Mouse (Mus musculus): ENCODE data around the gene Rpa3.

Rpa3 gene

DNA sequence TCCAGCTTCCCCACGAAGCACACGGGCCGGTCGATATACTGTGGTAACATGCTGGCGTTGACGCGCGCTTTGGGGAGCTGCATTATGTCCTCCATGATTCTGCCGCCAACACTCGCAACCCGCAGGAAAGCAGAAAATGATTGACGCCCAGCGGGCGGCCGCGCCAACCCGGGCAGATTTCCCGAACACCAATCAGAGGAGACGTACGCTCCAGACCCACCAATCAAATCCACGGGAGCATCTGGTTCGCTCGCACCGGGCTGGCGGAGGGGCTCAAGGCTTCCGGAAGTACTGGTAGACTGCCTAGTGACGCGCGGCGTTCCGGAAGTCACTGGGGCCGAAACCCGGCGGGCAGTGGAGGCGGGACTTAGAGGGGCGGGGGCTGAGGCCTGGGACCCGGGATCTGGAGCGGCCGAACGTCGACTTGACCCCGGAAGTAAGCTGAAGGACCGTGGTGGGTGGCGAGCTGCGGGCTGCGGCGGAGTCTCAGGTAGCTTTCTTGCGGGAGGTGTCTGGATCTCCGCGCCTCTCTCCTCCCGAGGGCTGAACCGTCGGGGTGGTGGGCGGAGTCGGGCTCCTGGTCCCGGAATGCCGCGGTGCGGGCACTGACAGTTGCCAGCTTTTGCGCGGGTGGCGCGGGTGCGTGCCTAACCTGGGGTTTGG is at the start of gene Rpa3, which contains the start of the genes Umad1 and Gm45062:
Gene Rpa3 (minus strand): TSS at position 170 of the 663 bp plus-strand sequence.
Gene Umad1 (plus strand): TSS at position 285 of the 663 bp plus-strand sequence.
Gene Gm45062 (plus strand): TSS at position 447 of the 663 bp plus-strand sequence.
- peak; percentile 95 for DNase-seq

DNA sequence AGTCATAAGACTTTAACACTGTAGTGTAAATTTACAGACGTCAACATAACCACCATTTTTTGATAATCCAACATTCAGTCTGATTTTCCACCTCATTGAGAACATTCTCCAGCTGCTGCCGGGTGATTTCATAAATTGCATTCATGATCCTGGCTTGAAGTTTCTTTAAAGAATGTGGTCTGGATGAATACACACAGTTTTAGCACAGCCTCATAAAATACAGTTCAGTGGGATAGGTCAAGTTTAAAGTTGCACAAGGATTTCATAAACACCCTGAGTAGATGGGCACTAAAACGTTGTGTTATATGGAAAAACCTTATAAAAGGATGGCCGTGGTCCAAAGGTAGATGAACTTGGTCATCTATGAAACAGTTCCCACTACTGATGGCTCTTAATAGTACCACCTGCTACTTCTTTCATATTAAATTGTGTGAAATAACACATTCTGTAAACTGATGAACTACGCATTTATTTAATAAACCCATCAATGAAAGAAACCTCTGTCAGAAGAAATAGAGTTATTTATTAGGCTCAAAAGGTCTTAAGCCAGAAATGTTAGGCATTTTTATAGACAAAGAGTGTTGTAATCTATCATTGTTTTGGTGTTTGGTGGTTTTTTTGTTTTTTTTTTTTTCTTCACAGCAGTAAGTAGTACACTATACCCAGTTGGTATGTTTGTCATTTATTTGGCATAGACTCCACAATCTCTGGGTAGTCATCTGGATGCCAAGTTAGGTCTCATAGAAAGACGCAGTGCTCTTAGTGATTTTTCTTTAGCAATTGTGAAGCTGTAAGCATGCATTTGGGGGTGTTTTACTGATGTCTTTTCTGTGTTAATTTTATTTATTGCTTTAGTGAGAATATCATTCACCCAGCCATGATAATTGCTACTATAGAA is 49.2 kb upstream of the Rpa3 start:
- DNase-seq = no peak

DNA sequence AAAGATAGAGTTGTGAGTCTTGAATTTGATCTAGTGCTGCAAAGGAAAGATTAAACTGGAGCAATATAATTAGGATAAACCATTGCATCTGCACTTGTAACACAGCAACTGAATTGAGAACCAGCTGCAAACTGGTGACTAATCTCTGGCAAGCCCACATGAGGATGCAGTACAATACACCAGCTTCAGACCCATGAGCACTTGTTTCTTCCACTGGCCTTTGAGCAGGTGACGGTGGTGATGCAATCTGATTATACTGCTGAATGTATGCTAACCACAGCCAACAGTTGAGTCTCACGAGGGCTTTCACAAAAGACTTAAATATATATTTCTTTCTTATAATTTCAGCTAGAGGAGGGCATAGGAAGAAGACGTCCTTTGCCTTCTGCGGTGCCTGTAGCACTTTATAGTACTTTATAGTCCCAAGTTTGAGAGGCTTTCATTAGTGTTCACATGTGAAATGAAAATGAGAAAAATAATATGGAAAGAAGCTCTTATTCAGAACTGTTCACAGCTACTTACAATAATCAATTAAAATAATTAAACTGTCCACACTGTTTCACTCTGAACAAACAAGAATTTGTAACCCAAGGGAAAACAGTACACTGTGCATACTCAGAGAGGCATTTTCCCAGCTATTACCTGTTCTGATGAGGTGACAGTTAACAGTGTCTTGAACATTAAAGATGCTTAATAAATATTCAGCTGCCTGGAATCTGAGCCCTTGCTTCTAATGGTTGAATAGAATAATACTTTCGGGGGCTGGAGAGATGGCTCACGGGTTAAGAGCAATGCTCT is 40.3 kb upstream of the Rpa3 start:
- DNase-seq = no peak

DNA sequence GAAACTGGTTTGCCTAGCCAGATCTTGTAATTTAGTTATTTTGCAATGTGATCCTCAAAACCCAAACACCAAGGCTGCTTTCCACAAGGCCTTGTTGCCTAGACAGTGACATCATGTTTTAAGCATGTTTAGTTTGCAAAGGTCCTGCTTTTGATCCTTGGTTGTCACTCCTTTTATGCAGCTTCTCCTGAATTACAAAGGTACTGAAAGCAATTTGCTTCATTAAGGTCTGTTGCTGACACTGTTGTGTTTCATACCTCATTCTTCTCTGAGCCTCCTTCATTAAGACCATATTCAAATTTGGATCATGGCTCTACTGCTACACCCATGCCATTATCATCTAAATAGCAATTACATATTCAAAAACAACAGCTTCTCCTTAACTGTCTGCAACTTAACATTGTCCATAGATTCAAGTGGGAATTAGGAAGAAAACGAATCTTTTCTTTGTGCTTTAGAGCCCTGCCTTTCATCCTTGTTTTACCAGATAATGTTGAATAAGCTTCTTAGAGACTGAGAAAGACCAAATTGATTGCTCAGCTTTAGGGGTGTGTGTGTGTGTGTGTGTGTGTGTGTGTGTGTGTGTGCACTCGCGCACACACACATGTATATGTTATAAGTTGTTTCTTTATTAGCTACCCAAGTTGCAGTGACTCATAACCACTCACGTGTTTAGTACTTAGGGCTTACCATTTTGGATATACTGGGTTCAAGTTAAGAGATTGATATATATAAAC is 35.2 kb upstream of the Rpa3 start:
- DNase-seq = no peak

DNA sequence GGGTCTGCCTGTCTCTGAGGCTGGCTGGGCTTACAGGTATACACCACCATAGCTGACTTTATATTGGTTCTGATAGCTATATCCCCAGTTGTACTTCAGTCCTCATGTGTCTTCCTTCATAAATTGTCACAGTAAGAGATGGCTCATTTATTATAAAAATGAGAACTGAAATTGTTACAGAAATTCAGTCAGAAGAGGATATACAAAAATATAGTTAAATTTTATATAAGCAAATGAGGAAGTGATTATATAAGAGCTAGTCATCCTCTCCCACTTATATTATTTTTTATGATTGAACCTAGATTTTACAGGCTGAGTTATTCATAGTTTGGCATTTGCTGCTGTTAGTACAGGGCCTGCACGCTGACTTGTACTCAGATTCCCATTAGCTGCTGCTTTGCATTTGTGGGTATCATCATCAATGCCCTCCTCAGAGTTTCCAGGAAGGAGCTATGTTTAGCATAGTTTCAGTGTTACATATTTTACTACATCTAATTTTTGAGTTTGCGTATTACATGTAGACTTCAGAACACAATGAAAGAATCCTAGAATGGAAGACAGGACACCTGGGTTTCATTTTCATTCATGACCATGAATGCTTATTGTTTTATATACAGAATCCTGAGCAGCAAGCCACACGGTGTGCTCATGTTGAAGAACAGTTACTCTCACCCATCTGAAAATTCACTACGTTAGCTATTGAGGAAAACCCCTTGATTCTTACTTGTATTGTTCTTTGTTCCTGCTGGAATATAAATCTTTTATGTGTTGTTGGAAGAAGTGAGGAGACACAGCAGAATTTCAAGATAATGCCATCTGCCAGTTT is 30.0 kb upstream of the Rpa3 start:
- DNase-seq = peak; percentile 32

DNA sequence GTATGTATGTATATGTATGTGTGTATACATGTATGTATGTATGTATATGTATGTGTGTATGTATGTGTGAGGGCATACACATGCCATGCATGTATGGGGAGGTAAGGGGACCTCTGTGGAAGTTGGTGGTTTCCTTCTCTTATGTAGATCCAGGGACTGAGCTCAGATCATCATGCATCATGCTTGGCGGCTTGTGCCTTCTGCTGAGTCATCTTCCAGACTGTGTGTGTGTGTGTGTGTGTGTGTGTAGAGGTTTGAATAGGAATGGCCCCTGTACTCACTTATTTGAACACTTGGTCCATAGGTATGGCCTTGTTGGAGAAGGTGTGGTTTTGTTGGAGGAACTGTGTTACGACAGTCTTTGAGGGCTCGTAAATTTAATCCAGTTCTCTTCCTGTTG is 27.2 kb upstream of the Rpa3 start:
- DNase-seq = no peak

DNA sequence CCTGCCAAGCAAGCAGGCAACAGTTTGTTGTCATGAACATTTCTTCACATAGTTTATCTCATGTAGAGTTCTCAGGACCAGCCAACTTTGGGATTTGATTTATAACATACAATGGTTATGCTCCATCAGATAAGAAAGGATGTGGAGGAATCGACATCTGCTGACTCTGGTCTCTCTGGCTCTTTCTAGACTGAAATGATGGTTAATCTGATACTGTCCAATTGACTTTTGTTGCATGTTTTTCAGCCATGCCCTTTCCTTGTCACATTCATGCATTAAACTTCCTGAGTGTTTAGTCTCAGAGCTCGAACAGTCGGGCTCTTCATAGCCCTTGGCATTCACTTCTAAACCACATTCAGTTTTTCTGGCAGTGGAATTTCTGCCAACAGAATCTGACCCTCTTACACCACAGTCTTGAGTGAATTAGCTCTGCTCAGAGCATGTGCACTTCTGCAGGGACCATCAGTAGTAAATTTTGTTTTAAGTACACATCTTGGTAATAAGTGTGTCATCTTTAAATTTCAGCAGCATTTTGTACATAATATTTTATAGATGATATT is 26.5 kb upstream of the Rpa3 start:
- no peak for DNase-seq

DNA sequence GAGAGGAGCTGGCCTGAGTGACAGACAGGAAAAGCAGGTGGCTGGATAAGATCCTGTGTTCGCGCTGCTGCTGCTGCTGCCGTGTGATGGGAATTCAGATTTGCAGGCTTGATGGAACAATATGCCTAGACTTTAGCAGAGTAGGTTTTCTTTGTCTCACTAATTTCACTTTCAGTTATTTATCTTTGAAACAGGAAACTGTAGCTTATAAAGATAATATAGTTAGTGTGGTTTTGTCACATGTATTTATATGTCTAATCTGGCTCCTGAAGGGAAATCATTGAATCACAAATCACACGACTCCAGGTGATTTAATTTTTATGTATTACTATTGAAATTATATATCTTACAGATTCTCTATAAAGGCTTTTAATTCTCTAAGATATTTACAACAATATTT is 24.3 kb upstream of the Rpa3 start:
- DNase-seq = no peak

DNA sequence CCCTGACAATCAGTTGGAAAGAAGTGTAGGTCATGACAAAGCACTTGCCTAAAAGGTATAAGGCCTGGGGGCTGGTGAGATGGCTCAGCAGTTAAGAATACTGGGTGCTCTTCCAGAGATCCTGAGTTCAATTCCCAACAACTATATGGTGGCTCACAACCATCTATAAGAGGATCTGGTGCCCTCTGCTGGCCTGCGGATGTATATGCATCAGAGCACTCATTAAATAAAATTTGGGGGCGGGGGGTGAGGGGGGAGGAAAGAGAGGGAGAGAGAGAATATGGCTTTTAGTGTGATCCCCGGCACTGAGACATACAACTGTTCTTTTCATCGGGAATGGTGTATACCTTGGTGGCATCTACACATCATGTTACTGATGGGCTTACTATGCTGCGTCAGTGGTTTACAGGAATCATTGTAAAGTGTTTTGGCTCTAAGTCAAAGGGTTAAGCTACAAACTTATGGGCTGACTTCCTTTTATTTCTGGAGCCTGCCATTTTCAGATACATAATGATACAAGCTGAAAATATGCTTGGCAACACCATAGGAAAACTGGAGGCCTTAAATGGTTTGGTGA is 19.5 kb upstream of the Rpa3 start:
- DNase-seq = peak; percentile 64

DNA sequence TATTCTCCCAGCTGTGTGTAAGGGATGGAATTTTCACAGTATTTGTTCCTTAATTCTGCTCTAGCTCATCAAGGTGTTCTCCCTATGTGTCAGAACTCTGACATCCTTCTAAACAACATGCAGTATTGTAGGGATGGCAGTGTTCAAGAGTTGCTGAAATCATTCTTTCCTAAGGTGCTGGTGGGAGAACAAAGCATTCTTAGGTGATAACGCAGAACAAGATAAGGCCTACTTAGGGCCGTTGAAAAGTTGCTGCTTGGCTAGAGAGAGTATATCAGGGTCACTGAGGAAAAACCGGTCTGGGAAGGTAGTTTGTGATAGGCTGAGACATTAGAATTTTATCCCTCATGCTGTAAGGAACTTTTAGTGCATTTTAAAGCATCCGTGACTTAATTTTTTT is 17.5 kb upstream of the Rpa3 start:
- no peak for DNase-seq

DNA sequence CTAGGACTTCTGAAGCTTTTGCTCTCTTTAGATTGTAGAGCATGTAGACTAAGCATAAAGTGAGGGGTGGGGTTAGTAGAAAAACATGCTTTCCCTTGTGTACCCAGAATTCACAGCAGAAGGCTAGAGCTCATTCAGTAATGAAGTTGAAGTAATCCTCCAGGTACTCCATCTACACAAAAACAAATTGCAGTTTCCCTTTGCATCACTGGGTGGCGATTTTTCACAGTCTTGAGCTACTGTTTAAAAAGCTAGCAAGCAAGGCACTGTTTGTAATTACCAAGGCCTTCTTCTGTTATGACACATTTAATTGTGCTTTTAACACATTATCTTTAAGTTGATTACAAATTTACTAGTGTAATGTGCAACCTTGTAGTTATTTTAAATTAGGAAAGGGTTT is 16.1 kb upstream of the Rpa3 start:
- peak; percentile 69 to 79 for DNase-seq

DNA sequence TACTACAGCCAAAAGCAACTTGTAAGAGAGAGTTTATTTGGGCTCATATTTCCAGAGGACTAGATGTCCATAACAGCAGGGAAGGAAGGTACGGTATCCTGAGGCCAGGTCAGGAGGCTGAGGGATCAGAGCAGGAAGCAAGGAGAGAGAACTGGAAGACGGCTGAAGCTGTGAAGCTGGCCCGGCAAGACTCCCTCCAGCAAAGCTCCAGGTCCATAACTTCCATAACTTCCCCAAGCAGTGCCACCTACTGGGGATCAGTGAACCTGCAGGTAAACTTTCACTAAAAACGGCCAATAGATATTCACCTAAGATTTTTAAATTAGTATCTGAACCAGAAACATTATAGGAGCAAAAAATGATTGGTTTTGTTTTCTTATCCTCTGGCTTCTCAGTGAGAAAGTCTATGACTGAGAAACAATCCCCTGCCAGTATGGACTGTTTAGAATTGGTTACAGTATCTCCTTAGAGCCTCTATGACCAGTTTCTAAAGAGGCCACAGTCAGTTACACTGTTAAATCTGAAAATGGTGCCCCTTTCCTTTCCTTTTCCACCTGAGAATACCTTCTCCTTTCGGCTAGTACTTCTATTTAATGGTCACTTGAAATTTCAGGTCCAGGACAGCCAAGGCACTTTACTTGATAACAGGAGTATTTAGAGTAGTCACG is 15.5 kb upstream of the Rpa3 start:
- DNase-seq = peak; percentile 70 to 76

DNA sequence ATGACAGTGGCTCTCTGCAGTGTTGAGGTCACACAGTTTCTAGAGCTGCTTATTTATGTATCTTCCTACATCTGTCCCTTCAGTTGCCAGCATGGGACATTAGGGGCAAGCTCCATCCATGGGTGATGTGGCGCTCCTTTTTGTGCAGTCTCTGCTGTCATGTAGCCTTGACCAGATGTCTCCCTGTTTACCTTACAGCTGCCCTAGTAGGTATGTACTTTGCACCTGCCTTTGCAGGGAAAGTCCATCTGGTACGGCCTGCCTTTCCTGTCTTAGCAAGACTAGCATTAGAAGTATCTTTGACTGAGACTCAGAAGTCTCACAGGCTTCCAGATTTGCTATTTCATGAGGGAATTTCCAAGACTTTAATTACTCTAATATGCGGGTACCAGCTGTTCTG is 12.1 kb upstream of the Rpa3 start:
- DNase-seq = no peak

DNA sequence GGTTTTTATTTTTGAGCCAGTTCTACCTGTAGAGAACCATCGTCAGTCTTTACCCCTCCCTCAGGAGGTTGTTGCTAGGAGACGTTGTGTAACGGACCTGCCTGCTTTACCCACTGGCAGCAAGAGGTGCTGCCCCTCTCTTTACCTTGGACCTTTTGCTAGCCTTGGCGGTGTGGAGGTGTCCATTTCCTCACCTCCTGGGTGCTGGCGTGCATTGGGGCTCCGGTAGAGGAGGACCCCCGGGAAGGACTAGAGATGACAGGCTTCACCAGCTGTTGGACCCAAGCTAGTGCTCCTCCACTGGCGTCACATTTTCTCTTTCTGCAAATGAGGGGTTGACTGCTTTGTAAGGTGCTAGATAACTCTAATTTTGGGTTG is 683 bp upstream of the Rpa3 start:
- DNase-seq = no peak

DNA sequence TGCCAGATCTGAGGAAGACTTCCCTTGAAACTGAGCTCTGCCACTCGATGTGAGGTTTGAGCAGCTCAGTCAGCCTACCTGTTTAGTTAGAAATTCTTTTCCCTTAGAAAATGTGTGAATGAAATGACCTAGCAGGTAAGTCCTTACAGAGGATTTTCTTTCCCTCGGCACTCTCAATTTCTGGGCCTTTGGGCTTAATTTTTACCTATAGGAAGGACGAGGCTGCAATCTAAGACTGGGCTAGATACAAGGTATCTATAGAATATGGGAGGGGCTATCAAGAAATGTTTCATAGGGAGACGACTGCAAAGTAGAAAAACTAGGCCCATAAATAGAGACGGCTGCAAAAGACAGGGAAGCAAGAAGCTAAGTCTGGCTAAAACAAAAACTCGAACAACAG is 657 bp downstream of the Rpa3 start:
- no peak for DNase-seq

DNA sequence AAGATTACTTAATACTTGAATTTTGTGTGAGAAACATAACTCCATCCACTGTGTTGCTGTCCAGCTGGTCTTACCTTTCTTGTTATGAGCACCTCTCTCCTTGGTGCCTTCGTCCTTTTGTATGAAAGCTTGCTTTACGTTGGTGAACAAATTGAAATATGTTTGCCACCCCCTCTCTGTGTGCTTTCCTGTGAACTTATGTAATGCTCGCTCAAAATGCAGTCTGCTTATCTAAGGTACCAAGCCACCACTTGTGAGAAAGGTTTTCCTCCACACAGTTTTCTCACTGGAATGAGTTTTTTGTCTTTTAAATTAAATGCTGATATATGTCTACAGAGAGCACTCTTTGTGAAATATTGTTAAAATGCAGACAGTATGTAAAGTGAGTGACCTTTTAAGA is 30.4 kb downstream of the Rpa3 start:
- no peak for DNase-seq

DNA sequence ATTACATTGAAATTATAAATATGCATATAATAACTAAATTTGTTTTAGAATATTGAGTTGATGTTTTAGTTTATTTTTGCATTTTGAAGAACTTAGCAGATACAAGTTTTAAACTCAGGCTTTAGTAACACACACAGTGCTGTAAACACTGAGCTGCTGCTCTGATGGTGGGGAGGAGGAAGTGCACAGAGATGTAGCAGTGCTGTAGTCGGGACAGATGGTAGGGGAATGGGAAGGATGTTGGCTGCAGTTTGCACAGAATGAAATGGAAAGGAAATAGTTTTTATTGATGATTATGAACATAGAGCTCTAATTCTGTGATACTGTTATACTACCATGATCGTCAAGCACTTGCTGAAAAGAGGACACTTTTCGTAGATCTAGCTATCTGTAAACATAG is 31.9 kb downstream of the Rpa3 start:
- DNase-seq = no peak

DNA sequence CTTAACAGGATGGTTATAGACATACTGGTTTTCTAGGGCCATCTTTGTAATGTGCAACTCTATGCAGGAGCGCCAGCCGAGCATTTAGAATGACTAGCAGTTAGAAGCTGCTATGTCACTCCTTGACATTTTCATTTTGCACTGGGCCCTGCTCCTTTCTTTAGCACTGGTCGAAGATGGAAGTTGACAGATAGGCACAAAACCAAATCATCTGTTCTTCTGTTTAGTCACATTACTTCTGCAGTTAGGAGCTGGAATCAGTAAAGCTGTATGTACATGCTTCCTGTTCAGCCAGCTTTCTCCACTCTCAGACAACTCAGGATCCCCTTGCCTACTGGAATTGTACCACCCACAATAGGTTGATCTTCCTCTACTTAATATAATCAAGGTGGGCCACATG is 48.3 kb downstream of the Rpa3 start:
- DNase-seq = no peak

DNA sequence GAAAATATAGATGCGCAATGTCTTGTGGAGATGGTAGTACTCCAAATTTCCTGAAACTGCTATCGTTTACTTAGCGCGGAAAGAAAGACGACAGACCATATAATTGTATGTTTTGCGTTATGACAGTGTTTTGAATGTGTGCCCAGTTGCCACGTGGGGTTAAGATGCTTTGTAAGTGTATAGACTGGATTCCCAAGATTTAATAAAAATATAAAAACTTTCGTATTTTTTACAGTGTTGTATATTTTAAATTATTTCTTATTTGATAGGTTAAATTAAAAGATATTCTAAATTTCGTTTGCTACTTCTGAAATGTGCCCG is 49.1 kb downstream of the Rpa3 start:
- DNase-seq = no peak

DNA sequence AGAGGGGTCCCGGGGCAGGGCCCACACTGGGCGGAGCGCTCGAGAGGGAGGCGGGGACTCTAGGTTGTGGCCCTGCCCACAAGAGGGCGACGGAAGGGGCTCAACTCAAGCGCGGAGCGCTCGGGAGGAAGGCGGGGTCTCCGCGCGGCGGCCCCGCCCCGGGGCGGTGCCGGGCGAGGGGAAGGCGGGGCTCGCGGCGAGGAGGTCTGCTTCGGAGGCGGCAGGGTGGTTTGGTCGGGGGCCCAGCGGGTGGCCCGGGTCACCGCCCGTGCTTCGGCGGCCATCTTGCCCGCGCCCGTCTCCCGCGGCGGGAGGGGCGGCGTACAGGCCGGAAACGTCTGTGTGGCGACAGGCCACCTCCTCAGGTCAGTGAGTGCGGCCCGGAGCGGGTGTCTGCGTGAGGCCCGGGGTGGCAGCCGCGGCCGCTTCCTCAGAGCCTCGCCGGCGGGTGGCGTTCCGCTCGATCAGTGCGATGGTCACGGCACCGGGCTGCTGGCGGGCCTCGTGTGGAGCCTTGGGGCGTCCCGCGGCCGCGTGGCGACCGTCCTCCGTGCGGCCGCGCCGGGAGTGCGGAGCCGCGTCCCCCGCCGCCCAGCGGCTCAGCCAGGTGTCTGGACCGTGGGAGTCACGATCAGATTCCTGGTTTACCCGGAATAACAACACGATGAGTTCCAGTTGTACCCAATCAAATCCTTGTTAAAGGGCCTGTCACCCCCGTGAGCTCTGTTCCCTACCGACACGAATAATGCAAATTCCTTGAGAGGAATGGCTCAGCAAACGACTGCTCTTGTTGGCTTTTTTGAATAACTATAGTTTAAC is 49.7 kb downstream of the Rpa3 start, which contains the start of gene Mios:
Gene Mios (plus strand): TSS at position 176 of the 819 bp plus-strand sequence.
- peak; percentile 88 to 89 for DNase-seq
